Mouse (Mus musculus): ENCODE results near the gene Epb41l4b. TPM values are rescaled to one million over a fixed set of nuclear protein-coding genes. Genes with fewer than 3 reads are reported as not detected.

Epb41l4b gene
- polyA plus RNA-seq, 1 experiment from 2014 or later, result 1.4 TPM

- Histone ChIP-seq H3K4me2 (ENCODE audit: low read depth, low read length) (no peak overlapping the region), H3K36me3 (ENCODE audit: control insufficient read depth, insufficient read depth, low read length) (no peaks in the 10 kb centered on the region), H3K9me3 (ENCODE audit: control insufficient read depth, low read length) (no peaks in the 10 kb centered on the region), H3K4me3 (ENCODE audit: low read length) (no peak overlapping the region), H3K27ac (ENCODE audit: low read length) (no peak overlapping the region), H3K9ac (ENCODE audit: low read length) (no peak overlapping the region), H3K4me1 (replicated peaks; ENCODE audit: control insufficient read depth, insufficient read depth, low read length) (peaks cover 8% of the 10 kb centered on the region), H3K27me3 (ENCODE audit: control insufficient read depth, insufficient read depth, low read depth, low read length) (peaks cover 3% of the 10 kb centered on the region; the same call in 1 of the 2 replicates)
- 79% methylated on average over 3 of the region's 3 CpGs for WGBS
- ATAC-seq (ENCODE audit: low read depth), result no peak
Measured at GRCm38 (mm10) chr4:57122166-57122565, 21.1 kb downstream of the Epb41l4b start.

- Histone ChIP-seq H3K36me3 (ENCODE audit: control insufficient read depth, insufficient read depth, low read length) (no peaks in the 10 kb centered on the region), H3K4me2 (ENCODE audit: low read depth, low read length) (no peak overlapping the region), H3K9ac (ENCODE audit: low read length) (no peak overlapping the region), H3K9me3 (ENCODE audit: control insufficient read depth, low read length) (no peaks in the 10 kb centered on the region), H3K4me3 (ENCODE audit: low read length) (no peak overlapping the region), H3K27me3 (ENCODE audit: control insufficient read depth, insufficient read depth, low read depth, low read length) (0 out of 2 replicates have a peak, but pooled peaks cover 3% of the 10 kb centered on the region), H3K27ac (ENCODE audit: low read length) (no peak overlapping the region), H3K4me1 (replicated peaks; ENCODE audit: control insufficient read depth, insufficient read depth, low read length) (peaks cover 8% of the 10 kb centered on the region)
- peak; percentile 54 for ATAC-seq (ENCODE audit: low read depth)
- WGBS, result 52% methylated on average over 2 of the region's 2 CpGs
Measured at GRCm38 (mm10) chr4:57120563-57120962, 22.7 kb downstream of the Epb41l4b start.

- ATAC-seq (ENCODE audit: low read depth), result no peak
Measured at GRCm38 (mm10) chr4:57119976-57120375, 23.3 kb downstream of the Epb41l4b start.

GRCm38 (mm10) chr4:57118883-57119282 is 24.4 kb downstream of the Epb41l4b start:
- Histone ChIP-seq H3K27me3 (ENCODE audit: control insufficient read depth, insufficient read depth, low read depth, low read length) (0 out of 2 replicates have a peak, but pooled peaks cover 3% of the 10 kb centered on the region), H3K9me3 (ENCODE audit: control insufficient read depth, low read length) (no peaks in the 10 kb centered on the region), H3K4me2 (ENCODE audit: low read depth, low read length) (no peak overlapping the region), H3K4me1 (replicated peaks; ENCODE audit: control insufficient read depth, insufficient read depth, low read length) (peaks cover 11% of the 10 kb centered on the region), H3K4me3 (ENCODE audit: low read length) (no peak overlapping the region), H3K27ac (ENCODE audit: low read length) (no peak overlapping the region), H3K36me3 (ENCODE audit: control insufficient read depth, insufficient read depth, low read length) (no peaks in the 10 kb centered on the region), H3K9ac (ENCODE audit: low read length) (no peak overlapping the region)
- 51% methylated on average over 3 of the region's 3 CpGs for WGBS
- ATAC-seq (ENCODE audit: low read depth), result no peak

More at GRCm38 (mm10) chr4:57119976-57120375, 23.3 kb downstream of the Epb41l4b start:
- Histone ChIP-seq H3K4me1 (replicated peaks; ENCODE audit: control insufficient read depth, insufficient read depth, low read length) (peaks cover 8% of the 10 kb centered on the region), H3K4me3 (ENCODE audit: low read length) (no peak overlapping the region), H3K27me3 (ENCODE audit: control insufficient read depth, insufficient read depth, low read depth, low read length) (0 out of 2 replicates have a peak, but pooled peaks cover 3% of the 10 kb centered on the region), H3K27ac (ENCODE audit: low read length) (no peak overlapping the region), H3K4me2 (ENCODE audit: low read depth, low read length) (no peak overlapping the region), H3K9ac (ENCODE audit: low read length) (no peak overlapping the region), H3K36me3 (ENCODE audit: control insufficient read depth, insufficient read depth, low read length) (no peaks in the 10 kb centered on the region), H3K9me3 (ENCODE audit: control insufficient read depth, low read length) (no peaks in the 10 kb centered on the region)
- 81% methylated on average over 6 of the region's 6 CpGs for WGBS

DNA sequence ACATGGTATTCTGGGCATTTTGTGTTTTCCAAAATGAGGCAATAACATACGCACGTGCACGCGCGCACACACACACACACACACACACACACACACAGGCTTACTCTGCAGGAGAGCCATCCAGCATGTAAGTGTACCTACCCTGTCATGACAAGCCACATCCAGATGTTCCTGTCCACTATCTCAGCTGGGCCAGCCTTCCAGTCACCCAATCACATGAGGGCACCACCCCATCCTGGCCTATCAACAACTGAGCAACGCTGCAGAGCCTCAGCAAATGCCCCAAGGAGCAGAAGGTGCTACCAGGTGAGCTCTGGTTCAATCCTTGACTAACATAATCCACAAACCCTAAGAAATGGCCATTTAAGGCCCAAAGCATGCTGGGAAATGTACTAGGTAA is 27.0 kb downstream of the Epb41l4b start:
- Histone ChIP-seq H3K27ac (ENCODE audit: low read length) (no peak overlapping the region), H3K36me3 (ENCODE audit: control insufficient read depth, insufficient read depth, low read length) (no peaks in the 10 kb centered on the region), H3K4me3 (ENCODE audit: low read length) (no peak overlapping the region), H3K4me1 (replicated peaks; ENCODE audit: control insufficient read depth, insufficient read depth, low read length) (peaks cover 6% of the 10 kb centered on the region; the same call in 1 of the 2 replicates), H3K9ac (ENCODE audit: low read length) (no peak overlapping the region), H3K4me2 (ENCODE audit: low read depth, low read length) (no peak overlapping the region), H3K9me3 (ENCODE audit: control insufficient read depth, low read length) (no peaks in the 10 kb centered on the region), H3K27me3 (ENCODE audit: control insufficient read depth, insufficient read depth, low read depth, low read length) (no peaks in the 10 kb centered on the region)
- ATAC-seq (ENCODE audit: low read depth), result no peak
- WGBS, result 85% methylated on average over 6 of the region's 6 CpGs

GRCm38 (mm10) chr4:57114617-57115592 is 28.3 kb downstream of the Epb41l4b start:
- H3K4me3 ChIP-seq (ENCODE audit: low read length), result no peak overlapping the region

DNA sequence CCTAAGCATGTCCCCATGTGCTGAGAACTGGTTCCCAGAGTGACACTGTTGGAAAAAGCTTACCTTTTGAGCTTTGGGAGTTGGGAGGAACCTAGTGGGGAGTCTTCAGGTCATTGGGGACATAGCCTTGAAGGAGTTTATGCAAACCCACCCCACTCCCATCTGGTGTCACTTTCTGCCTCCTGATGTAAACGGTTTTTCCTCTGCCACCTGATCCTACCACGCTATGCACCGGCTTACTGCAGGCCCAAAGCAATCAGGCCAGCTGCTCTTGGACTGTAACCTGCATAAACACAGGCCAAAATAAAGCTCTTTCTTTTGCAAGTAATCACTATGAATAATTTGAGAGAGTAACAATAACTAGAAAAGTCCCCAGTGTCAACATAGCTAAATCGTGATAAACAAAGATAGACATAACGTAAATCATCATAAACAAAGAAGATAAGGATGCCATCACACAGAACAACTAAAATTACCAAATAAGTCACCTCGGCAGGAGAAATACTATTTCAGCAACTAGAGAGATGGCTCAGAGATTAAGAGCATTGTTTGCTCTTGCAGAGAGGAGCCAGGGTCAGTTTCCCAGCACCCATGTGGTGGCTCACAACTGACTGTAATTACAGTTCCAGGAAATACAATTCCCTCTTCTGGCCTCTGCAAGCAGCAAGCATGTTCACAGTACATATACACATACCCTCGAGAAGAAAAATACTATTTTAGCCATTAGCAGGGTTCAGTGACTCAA is 29.6 kb downstream of the Epb41l4b start:
- Histone ChIP-seq H3K27me3 (ENCODE audit: control insufficient read depth, insufficient read depth, low read depth, low read length) (no peaks in the 10 kb centered on the region), H3K4me2 (ENCODE audit: low read depth, low read length) (no peak overlapping the region), H3K4me1 (replicated peaks; ENCODE audit: control insufficient read depth, insufficient read depth, low read length) (0 out of 2 replicates have a peak, but pooled peaks cover 6% of the 10 kb centered on the region), H3K36me3 (ENCODE audit: control insufficient read depth, insufficient read depth, low read length) (no peaks in the 10 kb centered on the region), H3K9me3 (ENCODE audit: control insufficient read depth, low read length) (no peaks in the 10 kb centered on the region), H3K27ac (ENCODE audit: low read length) (no peak overlapping the region), H3K4me3 (ENCODE audit: low read length) (no peak overlapping the region), H3K9ac (ENCODE audit: low read length) (no peak overlapping the region)
- WGBS, result 48% methylated on average over 7 of the region's 7 CpGs
- no peak for ATAC-seq (ENCODE audit: low read depth)

More at GRCm38 (mm10) chr4:57114617-57115592, 28.3 kb downstream of the Epb41l4b start:
- Histone ChIP-seq H3K27me3 (ENCODE audit: control insufficient read depth, insufficient read depth, low read depth, low read length) (no peaks in the 10 kb centered on the region), H3K27ac (ENCODE audit: low read length) (no peak overlapping the region), H3K9ac (ENCODE audit: low read length) (no peak overlapping the region), H3K4me2 (ENCODE audit: low read depth, low read length) (no peak overlapping the region), H3K36me3 (ENCODE audit: control insufficient read depth, insufficient read depth, low read length) (no peaks in the 10 kb centered on the region), H3K4me1 (replicated peaks; ENCODE audit: control insufficient read depth, insufficient read depth, low read length) (peaks cover 6% of the 10 kb centered on the region; the same call in 1 of the 2 replicates), H3K9me3 (ENCODE audit: control insufficient read depth, low read length) (no peaks in the 10 kb centered on the region)
- 51% methylated on average over 19 of the region's 19 CpGs for WGBS
- ATAC-seq (ENCODE audit: low read depth), result peak; percentile 93

- ATAC-seq (ENCODE audit: low read depth), result no peak
- H3K4me3 ChIP-seq (ENCODE audit: low read length), result no peak overlapping the region
- no peak overlapping the region for H3K4me2 ChIP-seq (ENCODE audit: low read depth, low read length)
- H3K4me1 ChIP-seq (replicated peaks; ENCODE audit: control insufficient read depth, insufficient read depth, low read length), result 0 out of 2 replicates have a peak, but pooled peaks cover 6% of the 10 kb centered on the region
- no peak overlapping the region for H3K9ac ChIP-seq (ENCODE audit: low read length)
- 57% methylated on average over 11 of the region's 11 CpGs for WGBS
- no peaks in the 10 kb centered on the region for H3K36me3 ChIP-seq (ENCODE audit: control insufficient read depth, insufficient read depth, low read length)
- no peak overlapping the region for H3K27ac ChIP-seq (ENCODE audit: low read length)
- no peaks in the 10 kb centered on the region for H3K27me3 ChIP-seq (ENCODE audit: control insufficient read depth, insufficient read depth, low read depth, low read length)
- no peaks in the 10 kb centered on the region for H3K9me3 ChIP-seq (ENCODE audit: control insufficient read depth, low read length)
Measured at GRCm38 (mm10) chr4:57111992-57112540, 31.2 kb downstream of the Epb41l4b start.

Data from lung, embryonic 16.5 days (tissue).